Mouse (Mus musculus) ES-E14 (cell line): ENCODE results near the gene Gnmt. TPM values are rescaled to one million over a fixed set of nuclear protein-coding genes. Genes with fewer than 3 reads are reported as not detected.
A peak's percentile ranks its signal among the peaks of the same experiment; 100 is the strongest.

ENCODE experiments used
- DNase-seq: peaks from one replicate; pipeline ENCODE4 v3.0.0-alpha.2; 2013; ENCODE audit warnings: low read depth, low spot score
- H3K27ac ChIP-seq: 2 replicates; pipeline ENCODE4 v1.5.1; 2012; ENCODE audit warnings: low read depth, mild to moderate bottlenecking, low read length, moderate library complexity, mixed read lengths; ENCODE audit not compliant: poor library complexity, insufficient read depth, severe bottlenecking
- H3K36me3 ChIP-seq: 2 replicates; pipeline ENCODE4 v1.6.1; 2012; ENCODE audit warnings: mild to moderate bottlenecking, low read length, moderate library complexity, mixed read lengths; ENCODE audit not compliant: control insufficient read depth, poor library complexity, insufficient read depth, severe bottlenecking
- H3K4me1 ChIP-seq, 2 experiments: fragments of 150-350 bp in 1 of 2; sonication (generic) in 1 of 2; 2 replicates each; pipeline ENCODE4 v1.6.1; 2012; ENCODE audit warnings: low read length in 2 of 2, mild to moderate bottlenecking in 1 of 2, mixed read lengths in 1 of 2; ENCODE audit not compliant: control insufficient read depth in 2 of 2, insufficient read depth in 2 of 2, poor library complexity in 1 of 2
- H3K4me3 ChIP-seq, 2 experiments: fragments of 150-350 bp in 1 of 2; sonication (generic) in 1 of 2; 2 replicates each; pipeline ENCODE4 v1.5.1; 2012; ENCODE audit warnings: low read length in 2 of 2, low read depth in 1 of 2, mild to moderate bottlenecking in 1 of 2, mixed read lengths in 1 of 2; ENCODE audit not compliant: insufficient read depth in 1 of 2, poor library complexity in 1 of 2, severe bottlenecking in 1 of 2
- H3K9ac ChIP-seq: 2 replicates; pipeline ENCODE4 v1.6.1; 2012; ENCODE audit warnings: low read depth, mild to moderate bottlenecking, low read length, mixed read lengths; ENCODE audit not compliant: poor library complexity, insufficient read depth, severe bottlenecking
- H3K9me3 ChIP-seq: fragments of 150-350 bp; sonication (generic); 2 replicates; pipeline ENCODE4 v1.6.1; 2012; ENCODE audit warnings: low read depth, mild to moderate bottlenecking, low read length; ENCODE audit not compliant: control insufficient read depth, insufficient read depth
- CHD2 ChIP-seq: IDR thresholded peaks from 2 replicates; pipeline ENCODE4 v1.6.1; 2014; ENCODE audit warnings: mild to moderate bottlenecking, low read depth, low read length, inconsistent platforms
- HCFC1 ChIP-seq: IDR thresholded peaks from 2 replicates; pipeline ENCODE4 v1.6.1; 2012; ENCODE audit warnings: low read length, inconsistent platforms, borderline replicate concordance; ENCODE audit not compliant: insufficient read depth
- MAFK ChIP-seq: IDR thresholded peaks from 2 replicates; pipeline ENCODE4 v1.6.1; 2014; ENCODE audit warnings: mild to moderate bottlenecking, low read depth, low read length, inconsistent platforms; ENCODE audit not compliant: insufficient read depth
- ZC3H11A ChIP-seq: IDR thresholded peaks from 2 replicates; pipeline ENCODE4 v1.6.1; 2012; ENCODE audit warnings: low read depth, mild to moderate bottlenecking, inconsistent platforms, low read length, borderline replicate concordance
- ZNF384 ChIP-seq: IDR thresholded peaks from 2 replicates; pipeline ENCODE4 v1.6.1; 2012; ENCODE audit warnings: low read depth, low read length, inconsistent platforms
- in situ Hi-C, 2 experiments: fragments of 600-800 bp; cut with MboI; formaldehyde crosslinking; loops; one replicate each; pipeline ENCODE4 v1.15.1; 2025; ENCODE audit warnings: low sequenced_read_pairs in 2 of 2, inconsistent platforms in 1 of 2; ENCODE audit not compliant: unreplicated experiment in 2 of 2
- total RNA-seq: library from RNA; depleted of rRNA; stranded (reverse); fragments of 300-350 nt; gene quantifications from 2 replicates; pipeline ENCODE4 v1.2.3, GENCODE M21; 2012

Gnmt gene
- total RNA-seq, 1 experiment, result 1.2 TPM

GRCm38 (mm10) chr17:46691390-46691789 is 37.6 kb downstream of the Gnmt start:
- no peak overlapping the region for H3K9ac ChIP-seq
- H3K36me3 ChIP-seq, result peaks cover 16% of the 10 kb centered on the region
- no peak overlapping the region for H3K27ac ChIP-seq
- TF ChIP-seq ZC3H11A, result no peak
- no peak for TF ChIP-seq CHD2
- TF ChIP-seq MAFK, result no peak
- no peak for TF ChIP-seq ZNF384
- TF ChIP-seq HCFC1, result no peak
- in situ Hi-C loops, result no loop called here
- no peaks in the 10 kb centered on the region for H3K9me3 ChIP-seq
- H3K4me3 ChIP-seq, result no peak overlapping the region
- H3K4me1 ChIP-seq, result no peaks in the 10 kb centered on the region; a peak in 1 of 4 replicates
- no peak for DNase-seq

- in situ Hi-C loops, result no loop called here
- H3K36me3 ChIP-seq, result peaks cover 22% of the 10 kb centered on the region
- no peak overlapping the region for H3K27ac ChIP-seq
- DNase-seq, result no peak
- H3K9ac ChIP-seq, result no peak overlapping the region
- TF ChIP-seq CHD2 (no peak), MAFK (peak; percentile 59; the same call in 1 of the 2 replicates)
- no peak overlapping the region for H3K4me3 ChIP-seq
- H3K4me1 ChIP-seq, result no peaks in the 10 kb centered on the region; a peak in 1 of 4 replicates
- no peaks in the 10 kb centered on the region for H3K9me3 ChIP-seq
These were observed 38.3 kb downstream of the Gnmt start for GRCm38 (mm10) chr17:46690665-46691064.

GRCm38 (mm10) chr17:46685913-46686312 is 43.1 kb downstream of the Gnmt start:
- no peaks in the 10 kb centered on the region for H3K9me3 ChIP-seq
- H3K36me3 ChIP-seq, result peaks cover 47% of the 10 kb centered on the region
- no peak overlapping the region for H3K27ac ChIP-seq
- no peak for DNase-seq
- TF ChIP-seq ZC3H11A, result no peak
- TF ChIP-seq ZNF384, result no peak
- TF ChIP-seq MAFK, result no peak
- no peak for TF ChIP-seq HCFC1
- no peak for TF ChIP-seq CHD2
- peaks cover 7 to 18% of the 10 kb centered on the region in 2 experiments; a peak in 2 of 4 replicates for H3K4me1 ChIP-seq
- H3K9ac ChIP-seq, result no peak overlapping the region
- H3K4me3 ChIP-seq, result no peak overlapping the region
- in situ Hi-C loops, result no loop called here

GRCm38 (mm10) chr17:46682654-46683389 is 46.1 kb downstream of the Gnmt start:
- in situ Hi-C loops, result no loop called here
- TF ChIP-seq CHD2 (no peak), ZC3H11A (no peak), MAFK (no peak), ZNF384 (no peak), HCFC1 (no peak)
- Histone ChIP-seq H3K27ac (peak overlapping the region; percentile 59), H3K9me3 (no peaks in the 10 kb centered on the region), H3K4me1 (peaks cover 17 to 30% of the 10 kb centered on the region in 2 experiments; a peak in 3 of 4 replicates), H3K9ac (no peak overlapping the region), H3K4me3 (peak overlapping the region in 1 of 2 experiments; percentile 10; a peak in 1 of 4 replicates), H3K36me3 (peaks cover 48% of the 10 kb centered on the region)
- peak; percentile 91 for DNase-seq
